Mouse (Mus musculus): ENCODE results near the gene Scn2b.

DNA sequence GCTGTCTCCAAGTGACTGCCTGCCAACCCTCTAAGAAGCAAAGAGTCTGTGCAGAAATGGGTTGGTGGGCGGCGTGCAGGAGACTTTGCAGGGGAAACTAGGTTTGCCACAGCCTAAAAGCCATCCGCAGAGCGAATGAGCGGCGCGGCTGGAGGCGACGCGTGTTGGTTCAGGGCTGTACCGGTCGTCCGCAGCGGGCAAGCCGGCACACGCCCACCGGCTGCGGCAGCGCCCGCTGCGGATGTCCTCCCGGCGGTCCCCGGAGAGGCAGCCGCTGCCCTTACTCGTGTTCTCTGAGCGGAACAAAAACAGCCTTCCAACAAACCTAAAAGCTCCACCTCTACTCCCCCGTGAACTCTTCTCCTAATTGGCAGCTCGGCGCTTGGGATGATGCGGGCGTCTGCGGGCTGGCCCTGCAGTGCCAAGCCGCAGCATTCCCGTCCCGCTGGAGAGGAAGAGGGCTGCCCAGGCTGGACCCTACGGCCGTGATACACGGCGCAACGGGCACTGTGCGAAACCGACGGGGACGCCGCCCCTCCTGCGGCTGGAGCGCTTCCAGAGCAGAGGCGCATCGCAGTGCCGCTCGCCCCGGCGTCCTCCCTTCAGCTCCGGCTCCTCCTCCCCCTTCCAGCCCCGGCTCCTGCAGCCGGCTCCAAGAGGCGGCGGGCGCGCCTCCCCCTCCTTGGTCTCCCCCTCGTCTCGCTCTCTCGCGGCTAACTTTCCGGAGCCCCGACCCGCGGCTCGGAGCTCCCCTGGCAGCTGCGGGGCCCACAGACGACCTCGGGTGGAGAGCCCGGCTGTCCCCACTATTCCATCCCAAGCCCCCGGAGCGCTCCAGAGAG, 20.8 kb downstream of the Scn2b start, which contains the start of gene Scn4b:
- no peak for TF ChIP-seq CTCF (conservative IDR thresholded peaks at IDR 0.05; ENCODE audit: low read length)
- TF ChIP-seq NANOG (IDR thresholded peaks at IDR 0.05; ENCODE audit: borderline replicate concordance, low read length), result no peak

Data from E14TG2a.4 (cell line).